Mouse (Mus musculus) kidney, adult 2 months (tissue): ENCODE data around the gene Pcca. TPM values are rescaled to one million over a fixed set of nuclear protein-coding genes. Genes with fewer than 3 reads are reported as not detected.

ENCODE experiments used
- DNase-seq: peaks from one replicate; pipeline ENCODE4 v3.0.0; 2021
- H3K27ac ChIP-seq: fragments of 200-500 bp; 2 replicates; pipeline ENCODE4 v1.5.1; 2012; ENCODE audit warnings: low read depth, low read length, control low read depth, inconsistent platforms; ENCODE audit not compliant: insufficient read depth
- H3K27me3 ChIP-seq: fragments of 200-500 bp; replicated peaks from 2 replicates; pipeline ENCODE4 v1.6.1; 2012; ENCODE audit warnings: mild to moderate bottlenecking, moderate library complexity, low read length, inconsistent platforms; ENCODE audit not compliant: control insufficient read depth, insufficient read depth
- H3K36me3 ChIP-seq: fragments of 200-500 bp; 2 replicates; pipeline ENCODE4 v1.6.1; 2012; ENCODE audit warnings: mild to moderate bottlenecking, moderate library complexity, low read length, inconsistent platforms; ENCODE audit not compliant: control insufficient read depth, insufficient read depth
- H3K4me1 ChIP-seq: fragments of 200-500 bp; 2 replicates; pipeline ENCODE4 v1.6.1; 2011; ENCODE audit warnings: low read length; ENCODE audit not compliant: control insufficient read depth, insufficient read depth
- H3K4me3 ChIP-seq: fragments of 200-500 bp; 2 replicates; pipeline ENCODE4 v1.5.1; 2011; ENCODE audit warnings: mild to moderate bottlenecking, low read depth, low read length, control low read depth; ENCODE audit not compliant: insufficient read depth
- CTCF ChIP-seq: fragments of 200-500 bp; conservative IDR thresholded peaks from 2 replicates; pipeline ENCODE4 v1.5.1; 2011; ENCODE audit warnings: low read depth, mild to moderate bottlenecking, control low read depth, low read length, moderate library complexity, mixed read lengths; ENCODE audit not compliant: insufficient read depth, insufficient read length
- POLR2A ChIP-seq: fragments of 200-500 bp; IDR thresholded peaks from one replicate; pipeline ENCODE4 v1.6.1; 2011; ENCODE audit warnings: low read depth, low read length, control low read depth
- WGBS: fragments of 180-500 bp; shearing (Covaris S2); methylation state at CpG from one replicate; pipeline ENCODE4 v1.1.7; 2018; 5-methylcytosine and 5-hydroxymethylcytosine counted together
- polyA plus RNA-seq: library from polyadenylated mRNA; depleted of rRNA; stranded (reverse); fragments of >200 nt; gene quantifications from 2 replicates; pipeline ENCODE4 v1.2.3, GENCODE M21; 2012

Gene Pcca
- polyA plus RNA-seq, 1 experiment = 77.1 TPM

DNA sequence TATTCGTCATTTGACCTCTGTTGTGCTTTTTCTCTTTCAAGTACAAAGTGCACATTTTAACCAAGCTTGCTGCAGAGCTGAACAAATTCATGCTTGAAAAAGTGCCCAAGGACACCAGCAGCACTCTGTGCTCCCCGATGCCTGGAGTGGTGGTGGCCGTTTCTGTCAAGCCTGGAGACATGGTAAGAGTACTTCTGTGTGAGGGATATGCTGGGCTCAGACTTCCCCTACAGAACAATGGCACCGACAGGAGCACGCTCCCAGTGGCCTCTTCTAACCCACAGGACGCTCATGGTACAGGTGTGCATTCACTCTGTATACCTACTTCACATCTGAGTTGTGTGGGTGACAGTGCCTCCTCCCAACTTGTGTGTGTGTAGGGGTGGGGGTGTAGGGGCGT lies 342.6 kb downstream of the Pcca start:
- DNase-seq = peak; percentile 52
- Histone ChIP-seq H3K27ac (no peak overlapping the region), H3K4me1 (no peaks in the 10 kb centered on the region), H3K27me3 (no peaks in the 10 kb centered on the region), H3K36me3 (no peaks in the 10 kb centered on the region), H3K4me3 (no peak overlapping the region)
- TF ChIP-seq POLR2A (no peak), CTCF (no peak)
- WGBS = 58% methylated on average over 7 of the region's 7 CpGs

DNA sequence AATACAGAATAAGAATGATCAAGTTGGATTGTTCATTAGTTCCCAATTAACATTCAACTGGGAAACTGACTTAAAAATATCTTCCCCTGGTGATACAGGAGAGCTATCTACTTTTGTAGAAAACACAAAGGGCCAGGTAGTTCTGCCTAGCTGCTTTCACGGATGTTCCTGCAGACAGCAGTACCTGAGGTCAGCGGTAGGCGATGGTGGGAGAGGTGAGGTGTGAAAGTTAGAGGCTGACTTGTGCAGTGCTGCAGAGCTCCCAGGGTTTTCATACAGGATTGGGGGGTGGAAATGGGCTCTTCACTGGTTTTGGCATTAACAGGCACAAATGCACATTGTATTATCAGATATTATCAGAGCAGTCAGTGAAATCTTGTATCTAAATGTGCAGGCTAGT lies 343.7 kb downstream of the Pcca start:
- DNase-seq = no peak
- WGBS = 76% methylated on average over 3 of the region's 3 CpGs
- Histone ChIP-seq H3K4me1 (no peaks in the 10 kb centered on the region), H3K4me3 (no peak overlapping the region), H3K27ac (no peak overlapping the region), H3K36me3 (no peaks in the 10 kb centered on the region), H3K27me3 (no peaks in the 10 kb centered on the region)
- TF ChIP-seq CTCF (no peak), POLR2A (no peak)

DNA sequence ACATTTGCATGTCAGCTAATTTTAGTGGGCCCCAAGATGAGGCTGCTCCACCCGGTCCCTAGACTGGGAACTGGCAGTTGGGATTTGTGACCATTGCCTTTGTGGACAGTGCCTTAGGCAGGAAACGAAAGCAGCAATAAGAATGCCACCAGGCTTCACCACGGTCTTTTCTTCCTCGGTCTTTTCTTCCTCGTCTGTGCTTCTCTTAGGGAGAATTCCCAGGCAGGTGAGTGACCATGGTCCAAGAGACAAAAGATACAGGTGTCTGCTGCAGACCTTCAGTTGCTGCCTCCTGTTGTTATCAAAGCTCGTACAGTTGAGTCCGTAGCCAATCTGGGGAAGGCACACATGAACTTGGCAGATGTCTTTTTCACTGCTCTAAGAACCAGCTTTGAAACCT lies 346.2 kb downstream of the Pcca start:
- no peak for DNase-seq
- H3K27ac ChIP-seq = no peak overlapping the region
- H3K4me3 ChIP-seq = no peak overlapping the region
- WGBS = 81% methylated on average over 7 of the region's 7 CpGs
- TF ChIP-seq POLR2A = no peak
- no peak for TF ChIP-seq CTCF
- H3K27me3 ChIP-seq = no peaks in the 10 kb centered on the region
- no peaks in the 10 kb centered on the region for H3K4me1 ChIP-seq
- no peaks in the 10 kb centered on the region for H3K36me3 ChIP-seq

DNA sequence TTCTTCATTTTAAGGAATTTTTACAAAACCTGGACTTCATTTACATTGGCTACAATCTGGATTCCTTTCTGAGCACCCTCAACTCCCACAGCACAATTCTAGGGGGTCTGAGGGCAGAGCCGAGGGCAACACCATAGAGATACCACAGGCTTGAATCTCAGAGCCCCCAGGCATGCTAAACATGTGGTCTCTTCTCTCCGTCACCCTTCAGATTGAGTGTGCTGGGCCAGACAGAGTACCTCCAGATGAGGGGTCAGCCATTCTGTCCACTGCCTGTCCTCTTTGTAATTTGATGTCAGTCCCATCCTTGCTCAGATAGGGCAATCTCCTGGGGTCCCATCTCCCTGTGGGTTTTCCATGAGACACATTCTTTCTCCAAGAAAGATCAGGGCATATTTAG lies 347.6 kb downstream of the Pcca start:
- Histone ChIP-seq H3K27me3 (no peaks in the 10 kb centered on the region), H3K36me3 (no peaks in the 10 kb centered on the region), H3K4me3 (no peak overlapping the region), H3K4me1 (no peaks in the 10 kb centered on the region), H3K27ac (no peak overlapping the region)
- TF ChIP-seq POLR2A = no peak
- WGBS = 76% methylated on average over 2 of the region's 2 CpGs
- DNase-seq = no peak

DNA sequence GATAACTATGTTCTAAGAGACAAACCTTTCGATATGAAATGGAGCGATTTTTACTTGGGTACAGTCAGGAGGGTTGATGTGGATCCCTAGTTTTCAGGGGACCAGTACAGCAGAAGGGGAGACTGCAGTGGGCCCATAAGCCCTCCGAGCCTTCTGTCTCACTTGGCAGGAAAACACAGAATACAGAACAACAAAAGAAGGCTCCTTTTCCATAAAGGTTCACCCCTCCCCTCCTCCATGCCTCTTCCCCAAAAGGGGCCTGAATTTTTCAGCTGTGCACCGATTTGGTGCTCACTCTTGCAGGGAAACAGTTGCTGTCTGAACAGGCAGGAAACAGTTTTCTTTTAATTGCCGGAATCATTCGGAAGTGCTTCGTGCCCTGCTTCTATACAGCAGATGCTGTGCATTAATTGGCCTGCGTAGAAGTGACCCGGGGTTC lies 348.1 kb downstream of the Pcca start:
- DNase-seq = no peak
- H3K4me1 ChIP-seq = no peaks in the 10 kb centered on the region
- no peaks in the 10 kb centered on the region for H3K36me3 ChIP-seq
- 71% methylated on average over 9 of the region's 9 CpGs for WGBS
- TF ChIP-seq CTCF = no peak
- H3K4me3 ChIP-seq = no peak overlapping the region
- no peak overlapping the region for H3K27ac ChIP-seq
- H3K27me3 ChIP-seq = no peaks in the 10 kb centered on the region

DNA sequence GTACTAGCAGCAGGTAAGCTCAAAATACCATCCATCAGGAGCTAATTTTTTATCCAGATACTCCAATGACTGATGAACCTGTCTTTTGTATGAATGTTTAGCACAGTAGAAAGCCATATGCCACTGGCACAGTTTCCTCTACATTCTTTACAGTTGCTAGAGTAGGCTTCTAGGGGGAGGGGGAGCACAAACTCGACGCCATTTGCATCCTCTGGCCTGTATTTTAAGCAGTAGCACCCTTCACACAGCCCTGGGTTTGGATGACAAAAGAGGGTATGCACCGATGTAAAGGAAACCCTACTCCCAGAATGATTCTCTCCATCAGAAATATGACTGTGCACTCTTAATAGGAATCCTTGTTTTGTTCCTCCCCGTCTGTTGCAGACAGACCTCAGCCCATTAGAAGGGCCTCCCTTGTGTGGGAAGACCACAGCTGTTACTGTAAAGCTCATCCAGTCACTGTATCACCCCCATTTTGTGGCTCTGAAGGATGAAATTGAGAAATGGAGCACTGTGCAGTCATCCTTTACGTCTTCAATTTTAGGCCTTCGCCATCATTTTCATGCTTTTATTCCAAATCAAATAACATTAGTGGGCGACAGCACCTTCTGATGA lies 348.8 kb downstream of the Pcca start:
- no peaks in the 10 kb centered on the region for H3K36me3 ChIP-seq
- H3K4me3 ChIP-seq = no peak overlapping the region
- WGBS = 91% methylated on average over 7 of the region's 7 CpGs
- H3K27ac ChIP-seq = no peak overlapping the region
- H3K4me1 ChIP-seq = no peaks in the 10 kb centered on the region
- no peaks in the 10 kb centered on the region for H3K27me3 ChIP-seq
- TF ChIP-seq POLR2A = no peak
- TF ChIP-seq CTCF = no peak
- no peak for DNase-seq

DNA sequence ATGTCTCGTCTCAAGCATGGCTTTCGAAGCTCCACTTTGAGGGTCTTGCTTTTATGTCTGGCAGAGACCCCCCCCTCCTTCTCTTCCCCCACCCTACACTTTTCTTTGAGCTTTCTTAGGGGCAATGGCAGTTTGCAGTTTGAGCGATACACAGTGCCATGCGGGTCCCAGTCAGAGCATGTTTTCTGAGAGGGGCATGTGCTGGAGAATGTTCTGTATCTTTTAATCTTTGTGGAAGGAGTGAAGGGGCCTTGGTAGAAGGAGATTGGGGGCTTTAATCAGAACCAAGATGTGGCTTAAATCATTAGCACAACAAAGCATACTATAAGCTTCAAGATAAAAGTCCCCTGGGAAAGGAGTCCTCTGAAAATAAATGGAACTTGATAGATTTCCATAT lies 349.3 kb downstream of the Pcca start:
- WGBS = 94% methylated on average over 4 of the region's 4 CpGs
- Histone ChIP-seq H3K4me3 (no peak overlapping the region), H3K27me3 (no peaks in the 10 kb centered on the region), H3K4me1 (no peaks in the 10 kb centered on the region), H3K36me3 (no peaks in the 10 kb centered on the region), H3K27ac (no peak overlapping the region)
- DNase-seq = no peak
- TF ChIP-seq CTCF (no peak), POLR2A (no peak)
